In genomic region chr7:6885416-6885815, GRCm38 (mm10) we compare ENCODE assay signal across 15 mouse cellular contexts.
DNase-seq lines count a peak whose midpoint lies in the region; ATAC-seq and TF ChIP-seq lines count a peak whose summit lies in the region.
"Had no signal": no experiment of that assay in that cellular context is flagged by ENCODE, and none has a peak within 500 bp of the region (broad histone marks: within the 10 kb centered on the region; RNA-seq: fewer than 3 reads in every experiment).

No protein-coding gene starts in this region.

- H3K4me2 ChIP-seq in heart, embryonic 16.5 days (ENCODE audit: low read depth, low read length), result no peak overlapping the region
- H3K4me2 ChIP-seq in lung, postnatal 0 days (replicated peaks; ENCODE audit: low read depth, low read length), result no peak overlapping the region
- no peak overlapping the region for H3K4me2 ChIP-seq in limb, embryonic 14.5 days (replicated peaks; ENCODE audit: low read depth, low read length, severe bottlenecking)
- H3K4me2 ChIP-seq: forebrain, embryonic 15.5 days; hindbrain, embryonic 13.5 days; liver, embryonic 13.5 days; neural tube, embryonic 15.5 days had no signal

- H3K9ac ChIP-seq in heart, embryonic 16.5 days (ENCODE audit: low read length), result no peak overlapping the region
- H3K9ac ChIP-seq in lung, postnatal 0 days (replicated peaks; ENCODE audit: low read depth), result no peak overlapping the region
- H3K9ac ChIP-seq in limb, embryonic 14.5 days (ENCODE audit: low read depth, low read length, severe bottlenecking), result no peak overlapping the region
- H3K9ac ChIP-seq: forebrain, embryonic 15.5 days; hindbrain, embryonic 13.5 days; liver, embryonic 13.5 days; neural tube, embryonic 15.5 days had no signal

- ATAC-seq in heart, embryonic 16.5 days (replicated peaks; ENCODE audit: extremely low read depth, insufficient read depth, low FRiP score), result peak; percentile 64
- ATAC-seq in lung, postnatal 0 days, result peak; percentile 89
- peak; percentile 71 for ATAC-seq in limb, embryonic 14.5 days (ENCODE audit: low FRiP score, low read depth)
- ATAC-seq: forebrain, embryonic 15.5 days had no signal

- WGBS in heart, embryonic 16.5 days, result 44% methylated on average over 7 of the region's 7 CpGs
- WGBS in lung, postnatal 0 days, result 46% methylated on average over 7 of the region's 7 CpGs
- WGBS in limb, embryonic 14.5 days, result 75% methylated on average over 7 of the region's 7 CpGs

- no peak overlapping the region for H3K4me3 ChIP-seq in heart, embryonic 16.5 days (ENCODE audit: low read length)
- H3K4me3 ChIP-seq in lung, postnatal 0 days (ENCODE audit: low read depth, low read length), result no peak overlapping the region
- H3K4me3 ChIP-seq in limb, embryonic 14.5 days (replicated peaks; ENCODE audit: low read length), result no peak overlapping the region
- H3K4me3 ChIP-seq: forebrain, embryonic 15.5 days; hindbrain, embryonic 13.5 days; liver, embryonic 13.5 days; neural tube, embryonic 15.5 days had no signal

- no peak for TF ChIP-seq POLR2A in limb, embryonic 14.5 days (IDR thresholded peaks at IDR 0.05; ENCODE audit: borderline replicate concordance, extremely low read depth, insufficient read depth, insufficient read length)

- no peaks in the 10 kb centered on the region for H3K27me3 ChIP-seq in heart, embryonic 16.5 days (ENCODE audit: control insufficient read depth, insufficient read depth, low read length)
- no peaks in the 10 kb centered on the region for H3K27me3 ChIP-seq in lung, postnatal 0 days (replicated peaks; ENCODE audit: insufficient read depth, low read length)
- no peaks in the 10 kb centered on the region for H3K27me3 ChIP-seq in limb, embryonic 14.5 days (ENCODE audit: control insufficient read depth, insufficient read depth, low read length)
- H3K27me3 ChIP-seq: forebrain, embryonic 15.5 days; hindbrain, embryonic 13.5 days; liver, embryonic 13.5 days; neural tube, embryonic 15.5 days had no signal

- no peak for TF ChIP-seq CTCF in lung, postnatal 0 days (IDR thresholded peaks at IDR 0.05)

- no peaks in the 10 kb centered on the region for H3K36me3 ChIP-seq in heart, embryonic 16.5 days (ENCODE audit: control insufficient read depth, insufficient read depth)
- H3K36me3 ChIP-seq in lung, postnatal 0 days (ENCODE audit: insufficient read depth, low read length), result no peaks in the 10 kb centered on the region
- no peaks in the 10 kb centered on the region for H3K36me3 ChIP-seq in limb, embryonic 14.5 days (ENCODE audit: control insufficient read depth, insufficient read depth, low read length)
- H3K36me3 ChIP-seq: forebrain, embryonic 15.5 days; G1E; hindbrain, embryonic 13.5 days; liver, embryonic 13.5 days; neural tube, embryonic 15.5 days had no signal

- peaks cover 7% of the 10 kb centered on the region for H3K4me1 ChIP-seq in heart, embryonic 16.5 days (ENCODE audit: control insufficient read depth, insufficient read depth, low read length)
- H3K4me1 ChIP-seq in lung, postnatal 0 days (ENCODE audit: insufficient read depth, low read depth, low read length), result no peaks in the 10 kb centered on the region
- H3K4me1 ChIP-seq in limb, embryonic 14.5 days (ENCODE audit: control insufficient read depth, insufficient read depth, low read length), result no peaks in the 10 kb centered on the region
- H3K4me1 ChIP-seq: liver, embryonic 13.5 days had no signal

- H3K9me3 ChIP-seq in heart, embryonic 16.5 days (replicated peaks; ENCODE audit: control insufficient read depth, low read length), result no peaks in the 10 kb centered on the region
- no peaks in the 10 kb centered on the region for H3K9me3 ChIP-seq in lung, postnatal 0 days (ENCODE audit: low read length)
- H3K9me3 ChIP-seq in limb, embryonic 14.5 days (ENCODE audit: control insufficient read depth, low read length), result no peaks in the 10 kb centered on the region
- H3K9me3 ChIP-seq: forebrain, embryonic 15.5 days; G1E; hindbrain, embryonic 13.5 days; liver, embryonic 13.5 days; neural tube, embryonic 15.5 days had no signal

- DNase-seq in heart, adult 9 months (ENCODE audit: low spot score in 2 of 2), result no peak
- peak; percentile 79 for DNase-seq in lung, postnatal 0 days (ENCODE audit: low spot score)
- DNase-seq in lung, adult 18-20 months, result no peak
- DNase-seq in gastrocnemius, postnatal 10 days, result peak; percentile 28
- DNase-seq in limb, embryonic 14.5 days (ENCODE audit: low spot score), result peak; percentile 64
- no peak for DNase-seq in natural killer cell, adult 2 months (ENCODE audit: low spot score in 2 of 2)
- DNase-seq: adrenal gland, adult 8-10 months; cerebellum, adult 8-10 months; kidney, adult 11 months; liver, embryonic 13.5 days had no signal

- peak; percentile 59 for TF ChIP-seq EP300 in lung, postnatal 0 days (IDR thresholded peaks at IDR 0.05)

- peak overlapping the region; percentile 63 for H3K27ac ChIP-seq in heart, embryonic 16.5 days (ENCODE audit: low read length)
- H3K27ac ChIP-seq in lung, postnatal 0 days (ENCODE audit: low read length), result peak overlapping the region; percentile 38; the same call in 1 of the 2 replicates
- H3K27ac ChIP-seq in limb, embryonic 14.5 days (replicated peaks; ENCODE audit: low read depth, low read length), result no peak overlapping the region
- H3K27ac ChIP-seq: forebrain, embryonic 15.5 days; hindbrain, embryonic 13.5 days; liver, embryonic 13.5 days; neural tube, embryonic 15.5 days had no signal

Comparison
In these comparisons a context has a peak if more than half of its experiments do, and no peak if none do; other contexts are left out.
1. DNase-seq: peak in lung, postnatal 0 days (single experiment), gastrocnemius, postnatal 10 days (single experiment) and limb, embryonic 14.5 days (single experiment); none in heart, adult 9 months (0 of 2), lung, adult 18-20 months (0 of 2) and natural killer cell, adult 2 months (0 of 2).
2. Peak in every context shown above with its lines, with median percentiles within 50 percentile points of each other: ATAC-seq.